Comparison of ENCODE assay signal across 25 mouse cellular contexts in genomic region chr2:90462252-90462651, GRCm38 (mm10).
DNase-seq lines count a peak whose midpoint lies in the region; ATAC-seq and TF ChIP-seq lines count a peak whose summit lies in the region.
"Had no signal": no experiment of that assay in that cellular context is flagged by ENCODE, and none has a peak within 500 bp of the region (broad histone marks: within the 10 kb centered on the region; RNA-seq: fewer than 3 reads in every experiment).

No protein-coding gene starts in this region.

- no peaks in the 10 kb centered on the region for H3K9me3 ChIP-seq in forebrain, postnatal 0 days (ENCODE audit: low read length)
- no peaks in the 10 kb centered on the region for H3K9me3 ChIP-seq in forebrain, embryonic 15.5 days
- H3K9me3 ChIP-seq in intestine, embryonic 16.5 days (ENCODE audit: control insufficient read depth, low read length), result no peaks in the 10 kb centered on the region
- H3K9me3 ChIP-seq in stomach, embryonic 16.5 days (replicated peaks; ENCODE audit: control insufficient read depth, low read length), result no peaks in the 10 kb centered on the region
- H3K9me3 ChIP-seq: embryonic facial prominence, embryonic 13.5 days; G1E; hindbrain, embryonic 12.5 days; hindbrain, embryonic 15.5 days had no signal

- H3K27me3 ChIP-seq in forebrain, postnatal 0 days (ENCODE audit: insufficient read depth, low read length), result no peaks in the 10 kb centered on the region
- H3K27me3 ChIP-seq in forebrain, embryonic 15.5 days, result no peaks in the 10 kb centered on the region
- no peaks in the 10 kb centered on the region for H3K27me3 ChIP-seq in intestine, embryonic 16.5 days (replicated peaks; ENCODE audit: control insufficient read depth, insufficient read depth, low read length)
- H3K27me3 ChIP-seq in stomach, embryonic 16.5 days (ENCODE audit: control insufficient read depth, insufficient read depth, low read length), result no peaks in the 10 kb centered on the region
- H3K27me3 ChIP-seq: CH12.LX; embryonic facial prominence, embryonic 13.5 days; hindbrain, embryonic 12.5 days; hindbrain, embryonic 15.5 days; Patski had no signal

- intact Hi-C loops in left cerebral cortex, postnatal 4 days (cut with DNase I), result no loop called here

- no peak overlapping the region for H3K4me2 ChIP-seq in forebrain, postnatal 0 days (ENCODE audit: low read depth)
- no peak overlapping the region for H3K4me2 ChIP-seq in forebrain, embryonic 15.5 days (replicated peaks)
- H3K4me2 ChIP-seq in intestine, embryonic 16.5 days (ENCODE audit: low read depth, low read length), result no peak overlapping the region
- H3K4me2 ChIP-seq in stomach, embryonic 16.5 days (ENCODE audit: low read depth, low read length), result no peak overlapping the region
- H3K4me2 ChIP-seq: embryonic facial prominence, embryonic 13.5 days; heart, embryonic 11.5 days; hindbrain, embryonic 12.5 days; hindbrain, embryonic 15.5 days had no signal

- no peak for DNase-seq in forebrain, postnatal 0 days
- DNase-seq in brain, embryonic 14.5 days (ENCODE audit: low read depth), result peak; percentile 12
- DNase-seq in ovary, postnatal 36 days (ENCODE audit: low spot score), result no peak
- no peak for DNase-seq in left cerebral cortex, postnatal 4 days
- DNase-seq: adrenal gland, postnatal 10 days; adrenal gland, postnatal 36 days; B cell, adult 2 months; cerebellum, adult 11 months; cerebellum, adult 2 months; cerebellum, adult 9-11 months; cerebellum, postnatal 25 days; gastrocnemius, adult 2 months; gastrocnemius, postnatal 14 days; heart, adult 11 months had no signal

- peak; percentile 77 for ATAC-seq in forebrain, postnatal 0 days
- ATAC-seq in forebrain, embryonic 15.5 days (replicated peaks), result no peak
- peak; percentile 43; the same call in 1 of the 2 replicates for ATAC-seq in intestine, embryonic 16.5 days
- peak; percentile 61 for ATAC-seq in stomach, embryonic 16.5 days (ENCODE audit: insufficient read depth, low FRiP score)
- ATAC-seq: forebrain, embryonic 14.5 days; Patski had no signal

- H3K9ac ChIP-seq in forebrain, postnatal 0 days, result no peak overlapping the region
- H3K9ac ChIP-seq in forebrain, embryonic 15.5 days (replicated peaks), result no peak overlapping the region
- H3K9ac ChIP-seq in intestine, embryonic 16.5 days (ENCODE audit: low read depth, low read length), result no peak overlapping the region
- H3K9ac ChIP-seq in stomach, embryonic 16.5 days (ENCODE audit: low read length), result no peak overlapping the region
- H3K9ac ChIP-seq: embryonic facial prominence, embryonic 13.5 days; hindbrain, embryonic 12.5 days; hindbrain, embryonic 15.5 days had no signal

- H3K27ac ChIP-seq in forebrain, postnatal 0 days (ENCODE audit: low read depth, low read length), result no peak overlapping the region
- H3K27ac ChIP-seq in forebrain, embryonic 15.5 days (replicated peaks), result no peak overlapping the region
- no peak overlapping the region for H3K27ac ChIP-seq in intestine, embryonic 16.5 days (ENCODE audit: low read length)
- H3K27ac ChIP-seq in stomach, embryonic 16.5 days (ENCODE audit: low read length), result no peak overlapping the region
- H3K27ac ChIP-seq: embryonic facial prominence, embryonic 13.5 days; gastrocnemius, adult 2 months; hindbrain, embryonic 12.5 days; hindbrain, embryonic 15.5 days had no signal

- no peak overlapping the region for H3K4me3 ChIP-seq in forebrain, postnatal 0 days (ENCODE audit: low read depth, low read length)
- no peak overlapping the region for H3K4me3 ChIP-seq in forebrain, embryonic 15.5 days
- no peak overlapping the region for H3K4me3 ChIP-seq in intestine, embryonic 16.5 days (ENCODE audit: low read length)
- H3K4me3 ChIP-seq in stomach, embryonic 16.5 days (replicated peaks; ENCODE audit: low read length), result no peak overlapping the region
- H3K4me3 ChIP-seq: embryonic facial prominence, embryonic 13.5 days; gastrocnemius, adult 2 months; hindbrain, embryonic 12.5 days; hindbrain, embryonic 15.5 days had no signal

- no peaks in the 10 kb centered on the region for H3K4me1 ChIP-seq in forebrain, postnatal 0 days (ENCODE audit: insufficient read depth)
- no peaks in the 10 kb centered on the region for H3K4me1 ChIP-seq in forebrain, embryonic 15.5 days
- H3K4me1 ChIP-seq in intestine, embryonic 16.5 days (ENCODE audit: control insufficient read depth, insufficient read depth, low read length), result no peaks in the 10 kb centered on the region
- no peaks in the 10 kb centered on the region; the same call in 1 of the 2 replicates for H3K4me1 ChIP-seq in stomach, embryonic 16.5 days (ENCODE audit: control insufficient read depth, insufficient read depth, low read length)
- H3K4me1 ChIP-seq: embryonic facial prominence, embryonic 13.5 days; hindbrain, embryonic 12.5 days; hindbrain, embryonic 15.5 days had no signal

- no peak for TF ChIP-seq CTCF in forebrain, postnatal 0 days (IDR thresholded peaks at IDR 0.05; ENCODE audit: low read depth)
- no peak for TF ChIP-seq CTCF in brain, embryonic 14.5 days (IDR thresholded peaks at IDR 0.05; ENCODE audit: borderline replicate concordance, extremely low read depth, insufficient read depth, insufficient read length)

- TF ChIP-seq POLR2A in brain, embryonic 14.5 days (IDR thresholded peaks at IDR 0.05; ENCODE audit: borderline replicate concordance, extremely low read depth, insufficient read depth, insufficient read length, poor library complexity, severe bottlenecking), result no peak

- H3K36me3 ChIP-seq in forebrain, postnatal 0 days (ENCODE audit: insufficient read depth), result peaks cover 48% of the 10 kb centered on the region
- H3K36me3 ChIP-seq in forebrain, embryonic 15.5 days, result peaks cover 12% of the 10 kb centered on the region
- no peaks in the 10 kb centered on the region; the same call in 1 of the 2 replicates for H3K36me3 ChIP-seq in intestine, embryonic 16.5 days (ENCODE audit: control insufficient read depth, insufficient read depth, low read length)
- peaks cover 10% of the 10 kb centered on the region; the same call in 1 of the 2 replicates for H3K36me3 ChIP-seq in stomach, embryonic 16.5 days (ENCODE audit: control insufficient read depth, insufficient read depth, low read length)
- H3K36me3 ChIP-seq: G1E had no signal
